16 mouse cellular contexts compared by ENCODE assay signal in genomic region chr10:62044408-62044807, GRCm38 (mm10).
A peak's percentile ranks its signal among the peaks of the same experiment; 100 is the strongest.
DNase-seq lines count a peak whose midpoint lies in the region; ATAC-seq and TF ChIP-seq lines count a peak whose summit lies in the region.
"Had no signal": no experiment of that assay in that cellular context is flagged by ENCODE, and none has a peak within 500 bp of the region (broad histone marks: within the 10 kb centered on the region; RNA-seq: fewer than 3 reads in every experiment).

No protein-coding gene starts in this region.

- no peaks in the 10 kb centered on the region for H3K36me3 ChIP-seq in lung, embryonic 14.5 days (ENCODE audit: insufficient read depth)
- no peaks in the 10 kb centered on the region for H3K36me3 ChIP-seq in embryonic facial prominence, embryonic 14.5 days (ENCODE audit: control insufficient read depth, insufficient read depth, low read length)
- no peaks in the 10 kb centered on the region for H3K36me3 ChIP-seq in limb, embryonic 15.5 days
- H3K36me3 ChIP-seq: hindbrain, embryonic 10.5 days; kidney, embryonic 15.5 days; limb, embryonic 12.5 days had no signal

- no peak overlapping the region for H3K4me2 ChIP-seq in lung, embryonic 14.5 days
- H3K4me2 ChIP-seq in embryonic facial prominence, embryonic 14.5 days (ENCODE audit: low read depth, low read length): no peak overlapping the region
- H3K4me2 ChIP-seq in limb, embryonic 15.5 days: no peak overlapping the region
- H3K4me2 ChIP-seq: kidney, embryonic 15.5 days; limb, embryonic 12.5 days had no signal

- H3K27me3 ChIP-seq in lung, embryonic 14.5 days (ENCODE audit: insufficient read depth, low read length): no peaks in the 10 kb centered on the region
- H3K27me3 ChIP-seq in embryonic facial prominence, embryonic 14.5 days (replicated peaks; ENCODE audit: control insufficient read depth, insufficient read depth, low read length): no peaks in the 10 kb centered on the region
- no peaks in the 10 kb centered on the region for H3K27me3 ChIP-seq in limb, embryonic 15.5 days
- H3K27me3 ChIP-seq: kidney, embryonic 15.5 days; limb, embryonic 12.5 days had no signal

- peaks cover 2% of the 10 kb centered on the region; the same call in 1 of the 2 replicates for H3K9me3 ChIP-seq in lung, embryonic 14.5 days (ENCODE audit: low read depth, low read length)
- peaks cover 12% of the 10 kb centered on the region; the same call in 1 of the 2 replicates for H3K9me3 ChIP-seq in embryonic facial prominence, embryonic 14.5 days (ENCODE audit: control insufficient read depth, low read length)
- peaks cover 6% of the 10 kb centered on the region; the same call in 1 of the 2 replicates for H3K9me3 ChIP-seq in limb, embryonic 15.5 days

- H3K4me3 ChIP-seq in lung, embryonic 14.5 days (ENCODE audit: low read depth, low read length): no peak overlapping the region
- H3K4me3 ChIP-seq in embryonic facial prominence, embryonic 14.5 days (ENCODE audit: low read depth, low read length): no peak overlapping the region
- H3K4me3 ChIP-seq in limb, embryonic 15.5 days: no peak overlapping the region
- H3K4me3 ChIP-seq: hindbrain, embryonic 10.5 days; kidney, embryonic 15.5 days; limb, embryonic 12.5 days had no signal

- H3K27ac ChIP-seq in lung, embryonic 14.5 days (ENCODE audit: low read depth): no peak overlapping the region
- H3K27ac ChIP-seq in embryonic facial prominence, embryonic 14.5 days (replicated peaks; ENCODE audit: low read depth, low read length): no peak overlapping the region
- no peak overlapping the region for H3K27ac ChIP-seq in limb, embryonic 15.5 days
- H3K27ac ChIP-seq: hindbrain, embryonic 10.5 days; hindbrain, postnatal 0 days; kidney, embryonic 15.5 days; limb, embryonic 12.5 days had no signal

- DNase-seq in lung, embryonic 14.5 days: peak; percentile 81
- DNase-seq in lung, postnatal 25 days (ENCODE audit: low spot score): no peak
- peak; percentile 60 for DNase-seq in embryonic facial prominence, embryonic 14.5 days (ENCODE audit: low spot score)
- DNase-seq in lung, postnatal 4 days: peak; percentile 28 to 59
- DNase-seq in frontal cortex, postnatal 10 days (ENCODE audit: low spot score in 2 of 2): no peak
- DNase-seq: cerebellum, adult 8-10 months; gastrocnemius, postnatal 36 days; right cerebral cortex, postnatal 4 days had no signal

- H3K4me1 ChIP-seq in lung, embryonic 14.5 days (ENCODE audit: insufficient read depth): peaks cover 13% of the 10 kb centered on the region
- H3K4me1 ChIP-seq in embryonic facial prominence, embryonic 14.5 days (ENCODE audit: control insufficient read depth, insufficient read depth, low read length): peaks cover 4% of the 10 kb centered on the region
- H3K4me1 ChIP-seq in limb, embryonic 15.5 days: peaks cover 14% of the 10 kb centered on the region
- H3K4me1 ChIP-seq: hindbrain, embryonic 10.5 days had no signal

- 33% methylated on average over 3 of the region's 3 CpGs for WGBS in lung, embryonic 14.5 days
- 50% methylated on average over 1 of the region's 3 CpGs for WGBS in embryonic facial prominence, embryonic 14.5 days
- 23% methylated on average over 3 of the region's 3 CpGs for WGBS in limb, embryonic 15.5 days

- TF ChIP-seq CTCF in lung, embryonic 14.5 days (IDR thresholded peaks at IDR 0.05; ENCODE audit: low read depth): no peak

- no peak overlapping the region for H3K9ac ChIP-seq in lung, embryonic 14.5 days
- H3K9ac ChIP-seq in embryonic facial prominence, embryonic 14.5 days (ENCODE audit: low read depth, low read length): no peak overlapping the region
- no peak overlapping the region for H3K9ac ChIP-seq in limb, embryonic 15.5 days
- H3K9ac ChIP-seq: kidney, embryonic 15.5 days; limb, embryonic 12.5 days had no signal

- ATAC-seq in lung, embryonic 14.5 days (ENCODE audit: insufficient read depth): peak; percentile 79
- peak; percentile 82 for ATAC-seq in embryonic facial prominence, embryonic 14.5 days (ENCODE audit: low read depth)
- ATAC-seq in limb, embryonic 15.5 days (ENCODE audit: insufficient number of reproducible peaks, low FRiP score, low TSS enrichment, low read depth): 0 out of 2 replicates have a peak, but pooled peaks have one; percentile 45
- no peak for ATAC-seq in frontal cortex, adult (ENCODE audit: low TSS enrichment)
- ATAC-seq: forebrain, embryonic 14.5 days; hindbrain, postnatal 0 days; intestine, postnatal 0 days had no signal

Comparison
In these comparisons a context has a peak if more than half of its experiments do, and no peak if none do; other contexts are left out.
1. DNase-seq: peak in lung, embryonic 14.5 days (single experiment), embryonic facial prominence, embryonic 14.5 days (single experiment) and lung, postnatal 4 days (2 of 2); none in lung, postnatal 25 days (single experiment) and frontal cortex, postnatal 10 days (0 of 2).